Mouse (Mus musculus): ENCODE measurements at regions not wholly inside any gene's neighbourhood (a gene's known extent, or its start where the extent isn't known, plus 50 kb on each side); places are given as distances from the start of the nearest gene placed in this dataset.

DNA sequence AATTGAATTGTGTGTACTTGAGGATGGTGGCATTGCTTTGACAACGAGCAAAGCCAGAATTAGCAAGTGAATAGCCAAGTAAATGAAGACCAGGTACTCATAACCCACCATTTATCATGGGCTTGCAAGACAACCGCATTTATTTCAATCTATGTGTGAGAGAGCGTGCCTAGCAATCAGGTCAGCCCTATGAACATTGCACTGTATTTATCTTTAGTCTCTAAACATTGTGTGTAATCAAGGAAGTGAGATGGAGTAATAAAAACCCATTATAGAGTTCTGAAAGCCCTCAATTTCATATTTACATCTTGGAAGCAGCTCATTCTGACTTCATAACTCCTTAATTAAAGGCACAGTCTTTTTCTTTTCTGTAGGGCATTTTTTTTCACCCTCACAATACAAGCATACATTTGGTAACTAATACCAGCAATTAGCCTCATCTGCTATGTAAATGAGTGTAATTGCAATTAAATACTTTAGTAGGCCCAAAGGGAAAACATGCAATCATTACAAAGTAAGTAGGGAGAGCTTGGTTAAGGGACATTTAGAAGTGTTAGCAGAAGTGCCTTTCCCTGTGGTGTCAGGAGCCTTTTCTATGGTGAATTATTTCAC, 150.8 kb upstream of the Dph6 start:
- no peak for TF ChIP-seq POLR2A (IDR thresholded peaks at IDR 0.05; ENCODE audit: insufficient read depth, low read depth, low read length)
- TF ChIP-seq CTCF (IDR thresholded peaks at IDR 0.05): no peak
- TF ChIP-seq EP300 (IDR thresholded peaks at IDR 0.05; ENCODE audit: insufficient read depth, low read depth, low read length): no peak

Measured in heart, adult 2 months (tissue).